Mouse (Mus musculus): ENCODE data around the gene Sapcd1. TPM values are rescaled to one million over a fixed set of nuclear protein-coding genes. Genes with fewer than 3 reads are reported as not detected.

The Sapcd1 gene
- 2.1 and 2.8 TPM in 2 replicates for polyA plus RNA-seq (2012; rRNA removed)

DNA sequence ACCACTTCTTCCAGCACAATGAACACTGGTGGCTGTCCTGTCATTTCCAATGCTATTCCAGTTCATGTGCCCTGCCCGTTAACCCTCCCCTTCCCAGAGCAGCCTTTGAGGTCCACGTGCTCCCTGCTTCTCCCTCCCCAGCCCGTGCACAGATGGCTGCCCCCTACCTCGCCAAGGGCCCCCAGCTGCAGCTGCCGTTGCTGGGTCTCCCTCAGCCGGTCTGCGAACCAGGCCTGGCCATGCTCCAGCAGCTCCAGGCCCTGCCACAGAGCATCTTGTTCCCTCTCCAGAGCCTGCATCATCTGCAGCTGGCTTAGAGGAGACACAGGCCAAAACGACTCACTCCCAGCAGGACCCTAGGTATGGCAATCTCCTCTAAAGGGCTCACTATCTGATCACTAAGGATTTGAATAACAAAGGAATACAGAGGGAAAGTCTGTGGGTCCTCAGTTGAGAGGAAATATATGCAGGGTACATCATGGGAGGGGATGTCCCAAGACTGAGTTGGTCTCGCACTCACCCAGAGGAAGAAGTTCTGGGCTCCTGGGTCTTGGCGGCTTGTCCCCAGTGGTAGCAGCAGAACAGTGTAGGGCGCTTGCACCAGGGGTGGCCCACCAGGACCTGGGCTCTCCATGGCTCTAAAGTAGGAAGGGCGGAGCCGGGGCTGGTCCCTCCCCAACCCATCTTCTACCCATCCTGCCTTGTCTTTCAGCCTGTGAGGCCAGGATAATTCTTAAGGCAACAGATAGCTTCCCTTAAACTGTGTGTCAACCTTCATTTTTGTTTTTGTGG lies at the start of gene Sapcd1:
Gene Sapcd1 (minus strand): TSS at position 740 of the 792 bp plus-strand sequence.
- H3K4me3 ChIP-seq (replicated peaks; ENCODE audit: extremely low read depth, low read depth, low read length): no peak within 1 kb of the TSS
- WGBS: 52% methylated on average over 13 of the region's 13 CpGs
- peaks cover 11% of the 10 kb centered on the region for H3K4me1 ChIP-seq (ENCODE audit: control insufficient read depth, insufficient read depth, low read length)
- DNase-seq: no peak
- TF ChIP-seq POLR2A (IDR thresholded peaks at IDR 0.05; ENCODE audit: borderline replicate concordance, extremely low read depth, low read depth, low read length): no peak
- TF ChIP-seq CTCF (IDR thresholded peaks at IDR 0.05; ENCODE audit: insufficient read depth, low read length): no peak

DNA sequence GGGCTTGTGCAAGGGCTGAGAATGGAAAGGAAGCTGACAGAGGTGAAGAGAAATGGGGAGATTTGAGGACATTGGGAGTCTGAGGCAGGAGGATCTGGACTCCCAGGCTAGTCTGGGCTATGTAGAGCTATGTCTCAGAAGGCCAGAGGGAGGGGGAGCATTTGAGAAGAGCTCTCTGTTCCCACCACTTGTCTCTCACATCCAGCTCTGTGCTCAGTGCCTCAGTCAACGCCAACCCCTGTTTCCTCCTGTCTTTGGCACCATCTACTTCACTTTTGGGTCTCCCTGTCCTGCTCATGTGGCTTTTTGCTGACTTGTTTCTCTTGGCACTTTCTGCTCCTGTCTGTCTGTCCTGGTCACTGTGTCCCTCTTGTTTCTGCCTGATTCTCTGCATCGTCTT lies 49.5 kb upstream of the Sapcd1 start:
- TF ChIP-seq CTCF (IDR thresholded peaks at IDR 0.05; ENCODE audit: insufficient read depth, low read length) (no peak), POLR2A (IDR thresholded peaks at IDR 0.05; ENCODE audit: borderline replicate concordance, extremely low read depth, low read depth, low read length) (no peak)
- WGBS: 22% methylated on average over 2 of the region's 2 CpGs
- Histone ChIP-seq H3K4me1 (ENCODE audit: control insufficient read depth, insufficient read depth, low read length) (no peaks in the 10 kb centered on the region; the same call in none of the 2 replicates), H3K4me3 (replicated peaks; ENCODE audit: extremely low read depth, low read depth, low read length) (peak overlapping the region; percentile 67)
- peak; percentile 46 for DNase-seq

DNA sequence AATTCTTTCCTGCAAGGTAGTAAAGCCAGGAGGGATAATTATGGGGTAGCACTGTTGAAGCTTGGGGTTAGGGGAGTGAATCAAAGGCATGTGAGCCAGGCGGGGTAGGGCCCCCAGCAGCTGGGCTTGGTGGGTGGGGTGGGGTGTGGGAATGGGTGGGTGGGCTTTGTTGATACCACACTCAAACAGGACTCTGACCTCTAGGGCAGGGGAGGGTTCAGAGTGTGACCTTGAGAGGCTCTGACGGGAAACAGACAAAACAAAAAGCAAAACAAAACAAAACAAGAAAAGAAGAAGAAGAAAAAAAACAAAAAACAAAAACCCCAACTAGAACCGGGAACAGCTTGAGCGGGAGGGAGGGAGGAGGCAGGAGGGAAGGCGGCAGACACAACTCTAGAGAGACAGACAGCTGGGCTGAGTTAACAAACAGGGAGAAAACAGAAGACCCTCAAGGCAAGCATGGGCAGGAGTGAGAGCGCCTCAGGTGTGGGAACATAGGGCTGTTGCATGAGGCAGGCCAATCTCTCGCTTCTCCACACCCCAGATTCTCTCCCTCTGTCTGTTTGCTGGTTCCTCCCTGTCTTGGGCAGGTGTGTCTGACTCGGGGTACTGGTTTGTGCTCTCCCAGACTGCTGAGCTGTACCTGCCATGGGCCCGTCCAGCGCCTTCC lies 48.8 kb upstream of the Sapcd1 start, which contains the start of gene Ly6g6e:
Gene Ly6g6e (plus strand): TSS at position 396 of the 670 bp plus-strand sequence.
- WGBS: 29% methylated on average over 10 of the region's 10 CpGs
- Histone ChIP-seq H3K4me1 (ENCODE audit: control insufficient read depth, insufficient read depth, low read length) (no peaks in the 10 kb centered on the region; the same call in none of the 2 replicates), H3K4me3 (replicated peaks; ENCODE audit: extremely low read depth, low read depth, low read length) (peak within 1 kb of the TSS; percentile 67)
- TF ChIP-seq POLR2A (IDR thresholded peaks at IDR 0.05; ENCODE audit: borderline replicate concordance, extremely low read depth, low read depth, low read length) (no peak), CTCF (IDR thresholded peaks at IDR 0.05; ENCODE audit: insufficient read depth, low read length) (no peak)
- no peak for DNase-seq

DNA sequence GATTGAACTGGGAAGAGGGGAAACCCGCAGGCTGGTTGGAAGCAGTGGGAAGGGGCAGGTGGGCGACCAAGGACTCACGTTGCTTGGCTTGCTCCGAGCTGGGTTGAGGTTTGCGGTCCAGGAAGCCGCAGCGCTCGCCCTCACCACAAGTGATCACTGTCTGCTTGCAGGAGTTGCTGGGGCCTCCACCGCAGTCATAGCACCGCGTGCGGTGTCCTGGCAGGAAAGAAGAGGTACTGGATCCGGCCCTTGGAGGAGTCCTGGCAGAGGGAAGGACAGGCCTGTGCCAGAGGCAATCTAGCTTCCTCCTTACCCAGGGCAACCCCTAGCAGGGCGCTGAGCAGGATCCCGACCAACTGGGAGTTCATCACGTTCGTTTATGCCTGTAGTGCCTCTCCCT lies 46.3 kb upstream of the Sapcd1 start:
- TF ChIP-seq POLR2A (IDR thresholded peaks at IDR 0.05; ENCODE audit: borderline replicate concordance, extremely low read depth, low read depth, low read length): no peak
- TF ChIP-seq CTCF (IDR thresholded peaks at IDR 0.05; ENCODE audit: insufficient read depth, low read length): no peak
- Histone ChIP-seq H3K4me1 (ENCODE audit: control insufficient read depth, insufficient read depth, low read length) (no peaks in the 10 kb centered on the region; the same call in none of the 2 replicates), H3K4me3 (replicated peaks; ENCODE audit: extremely low read depth, low read depth, low read length) (no peak overlapping the region)
- WGBS: 54% methylated on average over 17 of the region's 17 CpGs
- DNase-seq: no peak

DNA sequence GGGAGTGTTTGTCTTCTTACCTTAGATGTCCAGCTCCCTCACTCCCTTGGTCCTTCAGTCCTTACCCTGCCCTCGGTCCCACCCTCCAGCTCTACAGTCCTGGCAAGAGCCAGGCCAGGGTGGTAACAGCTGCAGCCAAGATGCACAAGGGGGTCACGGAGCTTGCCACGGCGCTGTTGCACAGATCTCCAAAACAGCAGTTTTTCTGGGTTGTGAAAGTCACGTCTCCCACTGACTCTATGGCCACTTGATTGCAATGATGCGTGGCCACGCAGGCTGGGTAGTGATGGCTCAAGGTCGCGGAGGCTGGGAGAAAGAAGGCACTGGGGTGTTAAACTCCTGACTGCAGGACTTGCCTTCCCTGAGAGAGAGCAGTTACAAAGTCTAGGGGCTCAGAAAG lies 43.6 kb upstream of the Sapcd1 start:
- WGBS: 73% methylated on average over 9 of the region's 9 CpGs

DNA sequence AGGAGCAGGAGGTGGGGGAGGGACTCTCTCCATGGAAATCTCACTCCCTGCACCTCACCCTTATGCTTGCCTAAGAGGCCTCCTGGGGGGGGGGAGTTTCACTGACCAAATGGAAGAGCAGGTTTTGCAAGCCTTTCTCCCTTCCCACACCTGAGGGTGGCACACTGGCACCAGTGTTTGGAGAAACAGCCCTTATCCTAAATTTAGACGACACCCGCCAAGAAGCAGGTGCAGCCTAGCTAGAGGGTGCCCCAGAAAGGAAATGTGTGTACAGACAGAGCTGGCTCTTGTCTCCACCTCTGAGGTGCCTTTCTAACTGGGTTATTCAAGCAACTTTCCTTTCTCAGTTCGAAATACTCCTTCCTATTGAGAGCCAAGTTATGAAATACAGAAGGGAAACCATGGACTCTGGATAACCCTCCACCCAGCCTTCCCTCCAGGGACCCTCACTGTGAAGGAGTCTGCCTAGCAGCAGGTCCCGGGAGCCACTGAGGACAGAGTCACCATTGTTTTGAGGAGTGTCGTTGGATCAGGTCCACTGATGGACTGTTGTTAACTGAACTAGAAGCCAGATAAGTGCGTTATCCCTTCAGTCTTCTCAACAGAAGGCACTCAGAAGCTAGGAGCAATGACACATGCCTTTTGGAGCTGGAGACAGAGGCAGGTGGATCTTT lies 42.9 kb upstream of the Sapcd1 start:
- DNase-seq: no peak
- H3K4me1 ChIP-seq (ENCODE audit: control insufficient read depth, insufficient read depth, low read length): no peaks in the 10 kb centered on the region
- WGBS: 47% methylated on average over 6 of the region's 6 CpGs
- H3K4me3 ChIP-seq (replicated peaks; ENCODE audit: extremely low read depth, low read depth, low read length): no peak overlapping the region
- TF ChIP-seq POLR2A (IDR thresholded peaks at IDR 0.05; ENCODE audit: borderline replicate concordance, extremely low read depth, low read depth, low read length) (no peak), CTCF (IDR thresholded peaks at IDR 0.05; ENCODE audit: insufficient read depth, low read length) (peak; percentile 21; the same call in 1 of the 2 replicates)

More for the DNA sequence above, 43.6 kb upstream of the Sapcd1 start:
- no peak for TF ChIP-seq CTCF (IDR thresholded peaks at IDR 0.05; ENCODE audit: insufficient read depth, low read length)
- TF ChIP-seq POLR2A (IDR thresholded peaks at IDR 0.05; ENCODE audit: borderline replicate concordance, extremely low read depth, low read depth, low read length): no peak
- H3K4me1 ChIP-seq (ENCODE audit: control insufficient read depth, insufficient read depth, low read length): no peaks in the 10 kb centered on the region
- no peak for DNase-seq
- no peak overlapping the region for H3K4me3 ChIP-seq (replicated peaks; ENCODE audit: extremely low read depth, low read depth, low read length)

DNA sequence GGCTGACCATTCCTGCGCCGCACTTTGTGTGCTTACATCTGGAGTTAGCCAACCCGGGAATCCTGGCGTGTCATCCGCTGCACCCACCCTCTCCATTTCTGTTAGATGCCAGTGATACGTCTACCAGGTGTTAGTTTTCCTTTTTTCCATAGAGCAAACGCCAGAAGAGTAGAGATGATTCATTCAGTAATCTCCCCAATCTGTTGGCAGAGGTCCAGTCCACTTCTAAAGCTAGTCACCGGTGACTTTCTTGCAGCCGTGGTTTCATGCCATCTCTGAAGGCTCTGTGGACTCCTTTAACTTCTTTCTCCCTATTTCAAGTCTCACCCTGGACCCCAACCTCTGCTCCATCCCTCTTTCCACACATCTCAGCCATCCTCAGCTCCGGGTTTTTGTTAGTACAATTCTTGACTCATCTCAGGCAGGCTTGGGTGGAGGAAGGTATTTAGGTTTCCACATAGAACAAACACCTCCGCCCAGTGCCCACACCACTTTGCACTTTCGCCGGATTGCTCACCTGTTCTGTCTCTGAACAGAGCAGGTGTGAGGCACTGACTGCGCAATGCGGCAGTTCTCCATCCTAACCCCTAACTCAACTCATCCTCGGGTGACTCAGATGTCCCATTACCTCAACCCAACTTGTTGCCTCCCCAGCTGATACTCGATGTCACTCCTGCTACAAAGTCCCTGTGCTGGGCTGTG lies 40.5 kb upstream of the Sapcd1 start:
- WGBS: 53% methylated on average over 17 of the region's 17 CpGs
- DNase-seq: no peak
- no peak overlapping the region for H3K4me3 ChIP-seq (replicated peaks; ENCODE audit: extremely low read depth, low read depth, low read length)

DNA sequence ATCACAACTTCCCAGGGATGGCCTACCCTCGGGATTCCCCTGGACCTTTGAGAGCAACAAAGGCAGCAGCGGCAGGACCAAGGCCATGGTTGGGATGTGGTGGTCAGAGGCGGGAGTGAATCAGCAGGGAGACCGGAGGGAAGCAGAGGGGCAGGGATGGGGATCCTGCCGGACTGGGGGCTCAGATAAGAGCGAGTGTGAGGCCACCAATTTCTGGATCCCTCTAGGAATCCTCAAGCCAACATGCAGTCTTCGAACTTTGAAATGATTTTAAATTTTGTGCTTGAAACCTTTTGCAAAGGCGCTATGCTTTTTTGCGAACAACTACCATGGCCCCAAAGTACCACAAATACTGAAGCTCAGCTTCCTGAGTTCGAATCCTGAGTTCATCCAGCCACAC lies 38.3 kb upstream of the Sapcd1 start, which contains the start of gene Mpig6b:
Gene Mpig6b (minus strand): TSS at position 101 of the 400 bp plus-strand sequence.
- no peak for DNase-seq
- Histone ChIP-seq H3K4me1 (ENCODE audit: control insufficient read depth, insufficient read depth, low read length) (peaks cover 5% of the 10 kb centered on the region), H3K4me3 (replicated peaks; ENCODE audit: extremely low read depth, low read depth, low read length) (peak within 1 kb of the TSS; percentile 59)
- TF ChIP-seq CTCF (IDR thresholded peaks at IDR 0.05; ENCODE audit: insufficient read depth, low read length): no peak
- TF ChIP-seq POLR2A (IDR thresholded peaks at IDR 0.05; ENCODE audit: borderline replicate concordance, extremely low read depth, low read depth, low read length): no peak
- 69% methylated on average over 10 of the region's 10 CpGs for WGBS

More for the DNA sequence above, 40.5 kb upstream of the Sapcd1 start:
- TF ChIP-seq CTCF (IDR thresholded peaks at IDR 0.05; ENCODE audit: insufficient read depth, low read length): no peak
- TF ChIP-seq POLR2A (IDR thresholded peaks at IDR 0.05; ENCODE audit: borderline replicate concordance, extremely low read depth, low read depth, low read length): peak; percentile 20; the same call in 1 of the 2 replicates
- H3K4me1 ChIP-seq (ENCODE audit: control insufficient read depth, insufficient read depth, low read length): peaks cover 5% of the 10 kb centered on the region
